Mouse (Mus musculus) adrenal gland, postnatal 36 days (tissue): Measurements from ENCODE around the gene Ppp1r15a. TPM values are rescaled to one million over a fixed set of nuclear protein-coding genes. Genes with fewer than 3 reads are reported as not detected.
"Not testable (repeated sequence)": the region's sequence is repeated elsewhere in the genome, so short reads cannot be mapped to it uniquely, and the experiment has no call there.

Source experiments
- DNase-seq, 2 experiments: peaks; one replicate each; pipeline ENCODE4 v3.0.0; 2021; ENCODE audit warnings: mixed read lengths in 1 of 2
- total RNA-seq, 2 experiments: library from RNA; stranded (reverse); gene quantifications; 2 replicates each; pipeline ENCODE4 v1.2.3; 2021

Gene Ppp1r15a
- total RNA-seq, 2 experiments from 2014 or later: 45.7 to 68.4 TPM

DNA sequence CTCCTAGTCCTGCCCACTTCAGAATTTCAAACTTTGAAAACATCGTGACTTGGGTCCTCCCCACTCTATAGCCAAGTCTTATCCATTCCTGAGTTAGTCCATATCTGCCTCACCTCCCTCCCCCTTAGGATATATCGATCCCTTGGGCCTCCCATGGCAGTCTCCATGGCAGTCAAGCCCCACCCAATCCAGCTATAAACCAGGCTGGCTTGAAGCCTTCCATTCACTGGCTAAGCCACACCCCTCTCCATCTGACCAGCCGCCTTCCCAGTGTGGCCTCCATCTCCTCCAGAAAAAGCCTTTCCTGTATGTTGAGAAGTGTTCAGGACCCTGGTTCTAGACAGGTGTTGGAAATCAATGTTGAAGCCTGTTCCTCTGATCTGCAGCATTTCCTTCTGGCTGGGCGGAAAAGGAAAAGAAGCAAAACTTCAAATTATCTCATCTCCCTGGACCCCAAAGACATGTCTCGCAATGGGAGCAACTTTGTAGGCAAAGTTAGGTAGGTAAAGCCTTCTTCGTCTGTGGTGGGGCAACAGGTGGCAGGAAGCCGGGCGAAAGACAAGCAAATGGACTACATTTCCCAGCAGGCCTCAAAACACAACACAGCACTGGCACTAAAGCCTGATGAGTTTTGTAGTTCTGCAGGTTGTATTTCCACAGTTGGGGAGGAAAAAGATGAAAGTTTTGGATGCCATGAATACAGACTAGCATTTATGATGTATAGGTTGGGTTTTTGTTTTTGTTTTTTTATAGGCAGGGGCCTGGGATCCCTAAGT lies 6.5 kb downstream of the Ppp1r15a start:
- no peak for DNase-seq

GRCm38 (mm10) chr7:45518618-45519017 lies 7.5 kb downstream of the Ppp1r15a start:
- no peak for DNase-seq

DNA sequence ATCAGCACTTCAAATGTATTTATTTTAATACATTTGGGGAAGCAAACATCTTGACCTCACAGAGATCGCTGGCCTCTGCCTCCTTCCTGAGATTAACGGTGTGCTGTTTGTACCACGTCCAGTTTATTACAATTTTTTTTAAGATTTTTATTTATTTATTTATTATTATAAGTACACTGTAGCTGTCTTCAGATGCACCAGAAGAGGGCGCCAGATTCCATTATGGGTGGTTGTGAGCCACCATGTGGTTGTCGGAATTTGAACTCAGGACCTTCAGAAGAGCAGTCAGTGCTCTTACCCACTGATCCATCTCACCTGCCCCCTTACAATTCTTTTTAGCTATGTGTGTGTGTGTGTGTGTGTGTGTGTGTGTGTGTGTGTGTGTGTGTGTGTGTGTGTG lies 9.2 kb downstream of the Ppp1r15a start:
- not testable (repeated sequence) for DNase-seq

GRCm38 (mm10) chr7:45515436-45515835 lies 10.6 kb downstream of the Ppp1r15a start:
- DNase-seq: no peak

DNA sequence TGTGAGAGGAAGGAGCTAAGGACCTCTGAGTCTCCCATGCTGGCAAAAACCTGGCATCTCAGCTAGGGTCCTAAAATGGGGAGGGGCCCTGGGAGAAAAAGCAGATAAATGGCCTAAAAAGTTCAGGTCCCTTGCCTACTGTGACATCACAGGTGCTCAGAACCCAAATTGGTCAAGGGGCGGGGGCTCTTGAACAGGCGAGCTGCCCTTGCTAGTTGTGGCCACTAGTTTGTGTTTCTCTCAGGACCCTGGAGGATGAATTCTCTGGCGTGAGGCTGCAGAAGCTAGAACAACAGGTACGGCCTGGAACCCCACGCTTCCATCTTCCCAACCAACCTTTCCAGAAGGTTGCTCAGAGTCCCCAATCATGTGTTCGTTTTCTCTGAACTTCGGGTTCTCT lies 11.7 kb downstream of the Ppp1r15a start:
- no peak for DNase-seq

GRCm38 (mm10) chr7:45509912-45510787 lies 15.9 kb downstream of the Ppp1r15a start, which contains the start of gene Nucb1:
Gene Nucb1, minus strand, starts transcription at chr7:45510406.
- DNase-seq: peak; percentile 93 to 95

DNA sequence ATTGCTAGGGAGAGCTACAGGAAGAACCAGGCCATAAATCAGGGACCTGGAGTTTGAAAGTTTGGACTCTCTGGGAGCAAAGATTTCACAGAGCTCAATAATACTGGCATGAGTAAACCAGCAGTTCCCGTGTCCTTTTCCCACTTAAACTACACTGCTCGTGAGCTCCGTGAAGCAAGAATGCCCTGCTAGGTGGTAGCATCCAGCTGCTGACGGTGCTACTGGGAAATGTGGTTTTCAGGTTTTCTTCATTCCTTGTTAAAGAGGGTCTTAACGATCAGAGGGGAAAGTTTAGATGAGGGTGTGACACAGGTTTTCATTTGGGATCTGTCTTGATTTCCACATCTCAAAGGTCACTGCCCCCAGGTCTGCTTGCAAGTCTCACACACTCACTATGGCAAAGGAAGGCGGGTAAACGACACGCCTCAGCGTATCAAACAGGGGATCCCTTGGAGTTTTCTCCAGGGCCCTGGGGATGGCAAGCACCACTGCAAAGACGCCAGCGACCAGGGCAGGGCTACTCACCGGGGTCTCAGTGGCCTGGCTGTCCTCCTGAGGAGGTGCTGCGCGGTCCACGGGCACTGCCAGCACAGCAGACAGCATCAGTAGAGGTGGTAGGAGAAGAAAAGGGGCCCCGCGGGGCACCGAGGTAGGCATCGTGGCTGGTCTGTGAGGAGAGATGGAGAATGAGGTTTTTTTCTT lies 16.7 kb downstream of the Ppp1r15a start:
- no peak for DNase-seq

DNA sequence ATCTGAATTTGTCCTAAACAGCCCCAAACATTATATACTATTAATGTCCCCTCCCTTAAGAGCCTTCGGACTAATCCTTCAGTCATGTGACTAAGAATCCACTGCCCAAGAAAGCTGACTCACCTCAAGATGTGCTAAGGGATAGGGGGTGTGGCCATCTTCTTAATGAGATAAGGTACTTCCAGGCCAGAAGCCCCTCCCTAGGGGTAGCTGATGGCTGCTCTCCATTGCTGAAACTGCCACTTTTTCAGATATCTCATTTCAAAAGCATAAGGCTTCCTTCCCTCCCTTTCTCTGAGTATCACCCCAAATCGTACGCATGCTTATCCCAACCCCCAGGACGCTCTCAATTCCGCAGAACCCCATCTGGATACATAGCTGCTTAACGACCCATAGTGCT lies 17.5 kb downstream of the Ppp1r15a start:
- no peak for DNase-seq

- DNase-seq: no peak
Observed at GRCm38 (mm10) chr7:45507583-45507982, 18.5 kb downstream of the Ppp1r15a start.

DNA sequence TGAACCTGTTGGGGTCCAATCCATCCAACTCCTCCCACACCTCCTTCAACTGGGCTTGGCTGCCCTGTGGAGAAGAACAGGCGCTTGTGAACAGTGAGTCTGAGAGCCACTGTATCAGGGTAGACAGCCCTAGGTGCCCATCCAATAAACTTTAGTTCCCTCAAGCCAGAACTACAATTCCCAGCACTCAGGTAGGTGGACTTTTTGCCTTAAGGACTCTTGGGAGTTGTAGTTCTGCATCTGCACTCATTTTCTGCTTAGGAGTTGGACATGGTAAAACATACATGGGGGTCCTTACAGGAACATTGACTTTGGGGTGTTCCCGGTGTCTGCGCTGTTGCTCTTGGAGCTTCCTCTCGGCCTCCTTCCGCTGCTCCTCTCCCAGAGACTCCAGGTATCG lies 27.6 kb downstream of the Ppp1r15a start:
- DNase-seq: no peak

GRCm38 (mm10) chr7:45494548-45494947 lies 31.5 kb downstream of the Ppp1r15a start:
- DNase-seq: no peak

DNA sequence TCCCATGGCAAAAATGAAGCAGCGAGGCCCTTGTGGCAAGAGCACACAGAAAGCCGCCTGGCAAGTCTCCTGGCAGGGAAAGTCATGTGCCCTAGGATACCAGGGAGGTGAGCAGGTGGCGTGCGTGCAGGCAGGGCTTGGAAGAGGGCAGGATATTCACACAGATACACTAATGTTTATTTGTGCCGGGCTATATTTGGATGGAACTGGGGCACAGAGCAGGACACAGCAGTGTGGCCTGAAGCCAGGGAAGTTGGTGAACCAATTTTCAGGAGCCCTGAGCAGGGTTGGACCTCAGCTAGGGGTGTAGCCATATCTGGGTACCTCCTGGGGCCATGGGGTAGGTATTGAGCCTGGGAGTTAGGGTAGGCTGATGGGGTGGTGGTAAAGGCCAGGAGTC lies 33.1 kb downstream of the Ppp1r15a start:
- peak in 1 of 2 experiments; percentile 19 for DNase-seq

DNA sequence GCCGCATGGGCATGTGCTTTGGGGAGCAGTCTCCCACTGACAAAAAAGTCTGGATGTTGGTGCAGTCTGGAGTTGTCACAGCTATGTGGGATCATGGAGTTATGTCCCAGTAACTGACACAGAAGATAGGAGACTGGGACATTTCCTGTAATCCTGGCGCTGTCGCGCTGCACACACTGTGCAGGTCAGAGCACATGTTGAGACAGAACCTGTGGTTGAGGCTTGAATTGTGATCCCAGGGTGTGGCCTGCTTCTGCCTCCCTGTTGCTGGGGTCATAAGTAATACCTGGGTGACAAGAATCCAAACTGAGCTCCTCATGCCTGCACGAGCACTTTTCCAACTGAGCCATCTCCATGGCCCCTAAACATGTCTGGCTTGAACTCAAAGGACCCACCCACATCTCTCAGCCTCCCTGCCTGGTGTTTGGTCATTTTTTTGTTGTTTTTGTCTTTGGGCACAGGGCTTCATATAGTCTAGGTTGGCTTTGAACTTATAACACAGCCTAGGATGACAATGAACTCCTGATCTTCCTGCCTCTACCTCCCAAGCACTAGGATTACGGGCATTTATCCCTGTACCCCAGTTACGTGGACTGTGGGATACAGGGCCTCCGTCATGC lies 33.7 kb downstream of the Ppp1r15a start:
- no peak for DNase-seq

GRCm38 (mm10) chr7:45491264-45491663 lies 34.8 kb downstream of the Ppp1r15a start:
- DNase-seq: peak; percentile 64 to 81

DNA sequence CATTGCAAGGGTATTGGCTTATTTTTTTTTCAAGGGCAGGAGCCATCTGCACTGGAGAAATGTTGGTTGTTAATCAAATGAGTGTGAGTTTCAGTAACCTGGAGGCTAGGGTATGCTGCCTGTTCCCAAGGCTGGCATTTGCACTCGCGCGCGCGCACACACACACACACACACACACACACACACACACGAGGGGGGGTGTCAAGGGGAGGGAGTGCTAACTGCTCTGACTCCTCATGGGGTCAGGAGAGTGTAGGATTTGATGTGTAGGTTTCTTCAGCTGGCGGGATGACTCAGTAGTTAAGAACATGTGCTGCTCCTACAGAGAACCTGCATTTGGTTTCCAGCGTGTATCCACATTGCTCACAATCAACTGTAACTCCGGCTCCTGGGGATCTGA lies 35.2 kb downstream of the Ppp1r15a start:
- peak; percentile 32 to 51 for DNase-seq

GRCm38 (mm10) chr7:45489578-45489977 lies 36.5 kb downstream of the Ppp1r15a start:
- DNase-seq: no peak

- DNase-seq: peak; percentile 88 to 91
Observed at GRCm38 (mm10) chr7:45488293-45489204, 37.5 kb downstream of the Ppp1r15a start, which contains the start of gene Dhdh. Gene Dhdh, minus strand, starts transcription at chr7:45488805.

DNA sequence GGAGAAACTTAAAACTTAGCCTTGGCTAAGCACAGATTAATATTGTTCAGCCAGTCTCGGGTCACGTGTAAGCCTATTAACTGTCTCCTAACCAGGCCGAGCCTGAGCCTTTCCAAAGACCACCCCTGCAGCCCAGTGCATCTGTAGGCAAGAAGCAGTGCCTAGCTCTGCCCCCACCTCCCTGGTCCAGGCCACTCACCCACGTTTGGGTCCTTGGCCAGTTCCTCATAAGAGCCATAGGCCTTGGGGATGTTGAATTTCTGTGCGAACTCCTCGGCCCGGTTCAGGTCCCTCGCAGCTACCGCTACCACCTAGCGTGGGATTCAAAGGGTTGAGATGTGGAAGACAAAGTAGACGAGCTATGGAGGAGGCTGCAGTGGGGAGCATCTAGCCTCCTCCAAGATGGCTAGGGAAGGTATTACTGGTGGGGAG lies 38.2 kb downstream of the Ppp1r15a start:
- DNase-seq: no peak

DNA sequence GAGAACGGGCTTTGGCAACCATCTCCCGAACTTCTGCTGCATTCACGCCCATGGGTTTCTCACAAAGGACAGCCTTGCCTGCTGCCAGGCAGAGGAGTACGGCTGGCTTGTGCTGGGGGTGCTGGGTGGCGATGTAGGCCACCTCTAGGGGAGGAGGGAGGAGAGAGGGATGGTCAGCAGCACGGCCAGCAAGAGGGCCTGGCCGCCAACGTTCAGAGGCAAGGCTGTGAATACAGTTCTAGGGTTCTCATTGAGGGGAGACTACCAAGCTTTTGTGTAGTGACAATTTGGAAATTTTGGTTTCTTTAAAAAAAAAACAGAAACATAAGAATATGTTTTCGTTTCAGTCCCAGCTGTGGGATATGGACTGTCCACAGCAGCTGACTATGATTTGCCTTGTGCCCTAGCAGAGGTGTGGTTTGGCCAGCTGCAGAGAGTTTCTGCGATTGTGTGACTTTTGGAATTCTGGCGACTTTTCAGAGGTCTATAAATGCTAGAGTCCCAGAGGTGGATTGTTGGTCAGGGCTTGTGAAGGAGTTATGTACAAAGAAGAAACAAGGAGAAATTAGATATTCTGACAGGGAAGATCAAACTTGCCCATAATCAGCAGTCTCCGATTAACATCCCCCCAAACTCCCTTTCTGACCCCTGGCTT lies 39.2 kb downstream of the Ppp1r15a start, which contains the start of gene Gm45808:
Gene Gm45808 (minus strand): TSS at position 51 of the 655 bp plus-strand sequence.
- no peak for DNase-seq

DNA sequence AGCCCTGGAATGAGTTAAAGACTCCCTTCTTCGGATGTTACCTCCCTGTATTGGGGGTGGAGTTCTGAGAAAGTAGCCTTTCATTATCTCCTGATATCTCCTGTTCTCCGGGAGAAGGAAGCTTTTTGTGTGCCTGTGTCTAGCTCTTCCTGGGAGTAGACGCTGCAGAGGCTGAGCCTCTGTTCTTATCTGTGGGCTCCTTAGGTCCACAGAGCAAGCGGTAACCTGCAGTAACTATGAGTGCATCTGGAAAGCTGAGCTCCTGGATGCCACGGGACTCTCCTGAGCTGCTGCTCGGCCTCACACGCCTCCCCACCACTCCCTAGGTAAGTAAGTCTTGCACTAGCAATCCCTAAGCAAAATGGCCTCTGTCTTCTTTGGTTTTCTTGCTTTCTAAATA lies 39.9 kb downstream of the Ppp1r15a start:
- DNase-seq: no peak
